Mouse (Mus musculus) hindbrain, embryonic 12.5 days (tissue): ENCODE data around the gene Napa. TPM values are rescaled to one million over a fixed set of nuclear protein-coding genes. Genes with fewer than 3 reads are reported as not detected.

ENCODE experiments used
- ATAC-seq: fragments of 200-750 bp; cut with Nextera tagmentation; 2 replicates; pipeline ENCODE4 v1.8.0; 2017; ENCODE audit warnings: moderate TSS enrichment; ENCODE audit not compliant: low FRiP score
- H3K27ac ChIP-seq: fragments of 300-500 bp; sonication (generic); 2 replicates; pipeline ENCODE4 v1.5.1; 2016; ENCODE audit warnings: mild to moderate bottlenecking
- H3K27me3 ChIP-seq: fragments of 300-500 bp; sonication (generic); 2 replicates; pipeline ENCODE4 v1.6.1; 2016; ENCODE audit warnings: mild to moderate bottlenecking
- H3K36me3 ChIP-seq: fragments of 300-500 bp; sonication (generic); 2 replicates; pipeline ENCODE4 v1.6.1; 2016; ENCODE audit warnings: mild to moderate bottlenecking
- H3K4me1 ChIP-seq: fragments of 300-500 bp; sonication (generic); 2 replicates; pipeline ENCODE4 v1.6.1; 2016
- H3K4me2 ChIP-seq: fragments of 300-500 bp; sonication (generic); replicated peaks from 2 replicates; pipeline ENCODE4 v1.6.1; 2016; ENCODE audit warnings: mild to moderate bottlenecking
- H3K4me3 ChIP-seq: fragments of 300-500 bp; sonication (generic); 2 replicates; pipeline ENCODE4 v1.5.1; 2016; ENCODE audit warnings: mild to moderate bottlenecking
- H3K9ac ChIP-seq: fragments of 300-500 bp; sonication (generic); 2 replicates; pipeline ENCODE4 v1.6.1; 2016; ENCODE audit warnings: mild to moderate bottlenecking, moderate library complexity
- H3K9me3 ChIP-seq: fragments of 300-500 bp; sonication (generic); replicated peaks from 2 replicates; pipeline ENCODE4 v1.6.1; 2016; ENCODE audit warnings: mild to moderate bottlenecking
- WGBS: fragments of 180-500 bp; shearing (Covaris S2); methylation state at CpG from one replicate; pipeline ENCODE4 v1.1.7; 2016; 5-methylcytosine and 5-hydroxymethylcytosine counted together
- polyA plus RNA-seq: library from polyadenylated mRNA; unstranded; fragments of >200 nt; fragmentation: Nextera tagmentation; extraction: Ambion mirVana; gene quantifications from 2 replicates; pipeline ENCODE4 v1.2.1, GENCODE M21; 2016

Napa gene
- polyA plus RNA-seq, 1 experiment from 2014 or later = 182 TPM

DNA sequence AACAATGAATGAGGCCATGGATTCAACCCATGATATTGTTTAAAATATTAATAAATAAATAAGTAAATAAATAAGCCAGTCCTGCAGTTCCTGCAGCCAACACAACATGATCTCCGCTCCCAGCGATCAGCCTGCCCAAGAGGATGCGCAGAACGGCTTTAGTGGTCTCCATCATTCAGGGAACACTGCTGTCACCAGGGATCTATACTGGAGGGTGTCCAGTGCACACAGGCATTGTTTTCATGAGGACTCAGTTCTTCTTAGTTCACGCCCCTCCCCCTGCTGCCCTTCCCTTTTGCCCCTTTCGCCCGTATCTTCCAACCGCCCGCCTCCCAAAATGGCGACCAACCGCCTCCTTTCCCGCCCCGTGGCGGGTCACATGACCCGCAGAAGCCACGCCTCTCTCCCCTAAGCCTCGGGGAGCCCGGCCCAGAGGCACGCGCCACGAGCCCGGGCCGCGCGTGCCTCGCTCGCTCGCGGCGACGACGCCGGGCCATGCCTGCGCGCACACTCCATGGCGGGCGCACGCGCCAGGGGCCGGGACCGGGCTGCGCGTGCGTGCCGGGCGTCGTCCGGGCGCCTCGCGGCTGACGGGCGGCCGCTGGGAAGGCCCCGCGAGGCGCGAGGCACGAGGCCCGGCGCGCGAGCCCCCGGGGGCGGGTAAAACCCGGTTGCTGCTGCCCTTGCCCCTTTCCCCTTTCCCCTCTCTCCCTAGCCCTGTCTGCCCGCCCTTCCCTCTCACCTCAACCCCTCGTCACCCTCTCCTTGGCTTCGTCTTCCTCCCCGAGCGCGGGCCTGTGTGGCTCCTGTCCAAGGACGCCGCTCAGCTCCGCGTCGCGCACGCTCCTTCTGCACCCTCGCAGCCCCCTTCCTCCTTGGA is 36.8 kb upstream of the Napa start, which contains the start of gene Zfp541:
Gene Zfp541 (plus strand): TSS at position 596 of the 880 bp plus-strand sequence.
- H3K27ac ChIP-seq = no peak within 1 kb of the TSS
- H3K36me3 ChIP-seq = no peaks in the 10 kb centered on the region
- WGBS = 45% methylated on average over 79 of the region's 80 CpGs
- ATAC-seq = 0 out of 2 replicates have a peak, but pooled peaks have one; percentile 26
- no peak within 1 kb of the TSS; the same call in 1 of the 2 replicates for H3K4me3 ChIP-seq
- H3K4me2 ChIP-seq = peak within 1 kb of the TSS; percentile 34; the same call in 1 of the 2 replicates
- peaks cover 26% of the 10 kb centered on the region for H3K27me3 ChIP-seq
- peaks cover 11% of the 10 kb centered on the region for H3K9me3 ChIP-seq
- H3K9ac ChIP-seq = no peak within 1 kb of the TSS
- 0 out of 2 replicates have a peak, but pooled peaks cover 2% of the 10 kb centered on the region for H3K4me1 ChIP-seq

- Histone ChIP-seq H3K4me3 (no peak overlapping the region), H3K27ac (no peak overlapping the region), H3K4me2 (no peak overlapping the region), H3K9me3 (peaks cover 11% of the 10 kb centered on the region), H3K36me3 (no peaks in the 10 kb centered on the region), H3K4me1 (0 out of 2 replicates have a peak, but pooled peaks cover 2% of the 10 kb centered on the region), H3K27me3 (peaks cover 24% of the 10 kb centered on the region), H3K9ac (no peak overlapping the region)
- 71% methylated on average over 15 of the region's 15 CpGs for WGBS
- ATAC-seq = no peak
Measured at GRCm38 (mm10) chr7:16062099-16062420, 36.2 kb upstream of the Napa start.

GRCm38 (mm10) chr7:16063490-16063889 is 34.8 kb upstream of the Napa start:
- peaks cover 23% of the 10 kb centered on the region for H3K27me3 ChIP-seq
- no peak overlapping the region for H3K27ac ChIP-seq
- H3K4me3 ChIP-seq = no peak overlapping the region
- H3K9me3 ChIP-seq = peaks cover 11% of the 10 kb centered on the region
- H3K4me2 ChIP-seq = no peak overlapping the region
- no peak overlapping the region for H3K9ac ChIP-seq
- 33% methylated on average over 4 of the region's 4 CpGs for WGBS
- 0 out of 2 replicates have a peak, but pooled peaks cover 2% of the 10 kb centered on the region for H3K4me1 ChIP-seq
- H3K36me3 ChIP-seq = no peaks in the 10 kb centered on the region
- no peak for ATAC-seq

DNA sequence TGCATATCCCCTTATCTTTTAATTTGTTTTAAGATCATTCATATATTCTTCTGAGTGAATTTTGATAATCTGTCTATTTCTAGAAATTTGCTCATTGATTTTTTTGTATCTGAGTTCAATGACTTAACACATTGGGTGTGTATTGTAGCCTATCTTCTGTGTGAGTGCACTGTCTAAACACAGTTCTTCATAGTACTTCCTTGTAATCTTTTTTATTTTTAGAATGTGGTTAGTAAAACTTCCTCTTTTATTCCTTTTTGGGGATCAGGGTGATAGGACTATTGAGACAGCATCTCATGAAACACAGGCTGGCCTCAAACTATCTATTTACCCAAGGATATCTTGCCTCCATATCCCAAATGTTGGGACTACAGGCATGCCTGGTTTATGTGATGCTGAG is 27.4 kb upstream of the Napa start:
- no peak for ATAC-seq
- Histone ChIP-seq H3K9ac (no peak overlapping the region), H3K4me2 (no peak overlapping the region), H3K36me3 (no peaks in the 10 kb centered on the region), H3K27ac (no peak overlapping the region), H3K9me3 (no peaks in the 10 kb centered on the region), H3K4me3 (no peak overlapping the region), H3K4me1 (no peaks in the 10 kb centered on the region), H3K27me3 (peaks cover 6% of the 10 kb centered on the region; the same call in 1 of the 2 replicates)

GRCm38 (mm10) chr7:16071906-16072305 is 26.4 kb upstream of the Napa start:
- Histone ChIP-seq H3K4me2 (no peak overlapping the region), H3K36me3 (no peaks in the 10 kb centered on the region), H3K9me3 (no peaks in the 10 kb centered on the region), H3K27me3 (peaks cover 11% of the 10 kb centered on the region), H3K27ac (no peak overlapping the region), H3K9ac (no peak overlapping the region), H3K4me1 (no peaks in the 10 kb centered on the region), H3K4me3 (no peak overlapping the region)
- no peak for ATAC-seq
- WGBS = 89% methylated on average over 6 of the region's 6 CpGs

DNA sequence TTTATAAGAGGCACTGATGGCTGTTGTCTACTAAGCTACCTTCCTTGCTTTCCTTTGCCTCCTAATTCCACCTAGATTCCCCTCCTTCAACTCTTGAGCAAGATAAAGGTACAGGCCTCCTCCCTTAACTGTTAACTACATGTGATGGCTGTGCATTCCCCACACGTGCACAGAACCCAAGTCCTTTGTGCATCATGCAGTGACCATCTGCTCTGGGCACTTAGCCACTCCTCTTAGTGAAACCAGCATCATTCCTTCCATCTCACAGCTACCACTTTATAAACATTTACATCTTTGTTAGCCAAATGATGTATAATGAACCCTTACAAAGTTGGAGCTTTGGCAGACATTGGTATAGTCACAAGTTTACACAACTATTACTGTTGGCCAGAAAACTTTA is 18.3 kb upstream of the Napa start:
- Histone ChIP-seq H3K4me2 (no peak overlapping the region), H3K9ac (no peak overlapping the region), H3K4me3 (no peak overlapping the region), H3K4me1 (no peaks in the 10 kb centered on the region), H3K9me3 (no peaks in the 10 kb centered on the region), H3K27me3 (peaks cover 5% of the 10 kb centered on the region; the same call in 1 of the 2 replicates), H3K36me3 (no peaks in the 10 kb centered on the region), H3K27ac (no peak overlapping the region)
- ATAC-seq = no peak
- WGBS = 75% methylated on average over 1 of the region's 1 CpGs

DNA sequence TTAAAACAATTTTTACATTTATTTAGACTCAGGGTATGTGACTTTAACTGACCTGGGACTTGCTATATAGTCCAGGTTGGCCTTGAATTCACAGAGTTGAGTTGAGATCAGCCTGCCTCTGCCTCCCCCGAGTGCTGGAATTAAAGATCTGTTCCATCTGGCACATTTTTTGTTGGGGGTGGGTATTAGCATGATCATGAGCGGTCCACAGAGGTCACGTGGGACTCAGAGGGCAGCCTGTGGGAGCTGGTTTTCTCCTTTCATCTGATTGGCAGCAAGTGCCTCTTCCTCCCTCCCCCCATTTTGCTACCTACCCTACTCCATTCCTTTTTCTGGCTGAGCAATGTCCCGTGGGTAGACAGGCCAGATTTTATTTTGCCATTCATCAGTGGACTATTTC is 17.7 kb upstream of the Napa start:
- Histone ChIP-seq H3K9me3 (no peaks in the 10 kb centered on the region), H3K4me2 (no peak overlapping the region), H3K27ac (no peak overlapping the region), H3K36me3 (no peaks in the 10 kb centered on the region), H3K4me3 (no peak overlapping the region), H3K4me1 (no peaks in the 10 kb centered on the region), H3K27me3 (peaks cover 5% of the 10 kb centered on the region; the same call in 1 of the 2 replicates), H3K9ac (no peak overlapping the region)
- WGBS = 75% methylated on average over 4 of the region's 4 CpGs
- no peak for ATAC-seq

DNA sequence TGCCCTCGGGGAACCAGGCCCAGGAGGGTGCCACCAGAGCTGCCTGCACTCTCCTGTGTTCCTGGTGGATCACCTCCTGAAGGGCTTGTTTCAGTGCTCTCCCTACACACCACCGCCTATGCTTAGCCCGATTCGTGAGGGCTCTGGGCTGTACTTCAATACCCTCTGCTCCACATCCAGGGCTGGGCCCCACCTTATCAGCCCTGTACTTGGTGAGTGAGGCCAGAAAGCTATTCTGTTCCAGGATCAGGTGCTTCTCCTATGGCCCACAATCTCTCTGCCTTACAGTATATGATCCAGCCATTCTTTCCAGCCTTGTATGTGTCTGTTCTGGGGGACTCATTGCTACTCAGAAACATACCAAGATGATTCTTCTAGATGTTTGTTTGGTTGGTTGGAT is 14.9 kb upstream of the Napa start:
- 63% methylated on average over 4 of the region's 4 CpGs for WGBS

GRCm38 (mm10) chr7:16087587-16087986 is 10.7 kb upstream of the Napa start:
- Histone ChIP-seq H3K36me3 (no peaks in the 10 kb centered on the region), H3K9me3 (no peaks in the 10 kb centered on the region; the same call in 1 of the 2 replicates), H3K4me2 (no peak overlapping the region), H3K4me3 (no peak overlapping the region), H3K4me1 (no peaks in the 10 kb centered on the region), H3K27ac (no peak overlapping the region), H3K27me3 (peaks cover under 1% of the 10 kb centered on the region; the same call in 1 of the 2 replicates), H3K9ac (no peak overlapping the region)
- WGBS = 74% methylated on average over 2 of the region's 2 CpGs
- no peak for ATAC-seq

More for the DNA sequence above, 14.9 kb upstream of the Napa start:
- Histone ChIP-seq H3K27me3 (no peaks in the 10 kb centered on the region), H3K9ac (no peak overlapping the region), H3K36me3 (no peaks in the 10 kb centered on the region), H3K4me3 (no peak overlapping the region), H3K9me3 (no peaks in the 10 kb centered on the region; the same call in 1 of the 2 replicates), H3K4me2 (no peak overlapping the region), H3K27ac (no peak overlapping the region), H3K4me1 (no peaks in the 10 kb centered on the region)
- ATAC-seq = no peak

DNA sequence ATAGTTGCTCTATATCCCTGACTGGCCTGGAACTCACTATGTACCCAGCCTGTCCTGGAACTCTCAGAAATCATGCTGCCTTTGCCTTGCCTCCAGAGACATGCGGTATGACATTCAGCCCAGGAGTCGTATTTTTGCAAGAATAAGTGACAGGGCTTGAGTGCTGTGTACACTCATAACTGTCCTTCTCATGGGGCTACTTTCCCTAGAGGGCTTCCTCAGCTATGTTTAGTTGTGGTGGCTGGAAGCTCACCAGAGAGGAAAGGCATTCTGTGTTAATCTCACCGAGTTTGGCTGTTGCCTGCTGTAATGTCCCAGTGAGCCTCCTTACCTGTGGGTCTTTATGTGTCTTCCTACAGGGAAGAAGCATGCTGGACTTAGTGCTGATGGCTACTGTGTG is 3.7 kb upstream of the Napa start:
- Histone ChIP-seq H3K9ac (no peak overlapping the region), H3K4me3 (no peak overlapping the region), H3K27me3 (peaks cover 16% of the 10 kb centered on the region), H3K27ac (no peak overlapping the region), H3K4me1 (peaks cover 8% of the 10 kb centered on the region), H3K9me3 (no peaks in the 10 kb centered on the region), H3K4me2 (no peak overlapping the region), H3K36me3 (no peaks in the 10 kb centered on the region)
- no peak for ATAC-seq
- WGBS = 78% methylated on average over 3 of the region's 3 CpGs

DNA sequence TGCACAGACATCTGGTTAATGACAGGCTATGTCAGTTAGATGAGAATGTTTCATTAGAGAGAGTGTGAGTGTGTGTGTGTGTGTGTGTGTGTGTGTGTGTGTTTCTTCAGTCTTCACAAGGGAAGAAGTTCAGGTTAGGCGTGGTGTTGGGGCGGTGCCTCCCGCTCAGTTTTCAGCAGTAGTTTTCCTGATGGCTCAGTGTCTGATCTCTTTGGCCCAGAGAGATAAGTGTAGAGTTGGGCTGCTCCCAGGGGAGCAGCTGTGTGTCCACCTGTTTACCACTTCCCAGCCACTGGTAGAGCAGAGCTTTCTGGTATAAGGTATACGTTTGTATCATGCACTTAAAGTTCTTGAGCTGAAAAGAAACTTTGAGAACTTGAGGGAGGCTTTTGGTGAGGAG is 1.6 kb downstream of the Napa start:
- Histone ChIP-seq H3K9me3 (no peaks in the 10 kb centered on the region), H3K9ac (peak overlapping the region; percentile 99; the same call in 1 of the 2 replicates), H3K36me3 (peaks cover 19% of the 10 kb centered on the region; the same call in 1 of the 2 replicates), H3K27me3 (peaks cover 12% of the 10 kb centered on the region; the same call in 1 of the 2 replicates), H3K4me2 (peak overlapping the region; percentile 97), H3K4me1 (peaks cover 46% of the 10 kb centered on the region), H3K4me3 (peak overlapping the region; percentile 95), H3K27ac (no peak overlapping the region)
- ATAC-seq = no peak
- 88% methylated on average over 4 of the region's 4 CpGs for WGBS

GRCm38 (mm10) chr7:16101081-16101480 is 2.8 kb downstream of the Napa start:
- no peak overlapping the region for H3K4me3 ChIP-seq
- H3K27me3 ChIP-seq = 0 out of 2 replicates have a peak, but pooled peaks cover 4% of the 10 kb centered on the region
- no peak for ATAC-seq
- WGBS = 76% methylated on average over 7 of the region's 7 CpGs
- no peak overlapping the region for H3K9ac ChIP-seq
- no peak overlapping the region for H3K27ac ChIP-seq
- H3K4me1 ChIP-seq = peaks cover 46% of the 10 kb centered on the region
- H3K4me2 ChIP-seq = no peak overlapping the region
- no peaks in the 10 kb centered on the region for H3K9me3 ChIP-seq
- H3K36me3 ChIP-seq = peaks cover 20% of the 10 kb centered on the region; the same call in 1 of the 2 replicates
